Mouse (Mus musculus) small intestine, adult 2 months (tissue): Measurements from ENCODE around the gene Il10rb. TPM values are rescaled to one million over a fixed set of nuclear protein-coding genes. Genes with fewer than 3 reads are reported as not detected.

ENCODE experiments used
- H3K27ac ChIP-seq: fragments of 200-500 bp; 2 replicates; pipeline ENCODE4 v1.5.1; 2012; ENCODE audit warnings: low read depth, low read length, control low read depth, inconsistent platforms; ENCODE audit not compliant: insufficient read depth
- H3K27me3 ChIP-seq: fragments of 200-500 bp; 2 replicates; pipeline ENCODE4 v1.6.1; 2012; ENCODE audit warnings: mild to moderate bottlenecking, moderate library complexity, low read length, inconsistent platforms; ENCODE audit not compliant: control insufficient read depth, insufficient read depth
- H3K36me3 ChIP-seq: fragments of 200-500 bp; 2 replicates; pipeline ENCODE4 v1.6.1; 2012; ENCODE audit warnings: mild to moderate bottlenecking, low read length, control low read depth, inconsistent platforms; ENCODE audit not compliant: control insufficient read depth, insufficient read depth
- H3K4me1 ChIP-seq: fragments of 200-500 bp; 2 replicates; pipeline ENCODE4 v1.6.1; 2012; ENCODE audit warnings: low read length, inconsistent platforms, mixed read lengths; ENCODE audit not compliant: control insufficient read depth, insufficient read depth, insufficient read length
- H3K4me3 ChIP-seq: fragments of 200-500 bp; 2 replicates; pipeline ENCODE4 v1.5.1; 2012; ENCODE audit warnings: low read depth, mild to moderate bottlenecking, control low read depth, inconsistent platforms, low read length, moderate library complexity
- CTCF ChIP-seq: fragments of 200-500 bp; IDR thresholded peaks from 2 replicates; pipeline ENCODE4 v1.5.1; 2012; ENCODE audit warnings: low read depth, mild to moderate bottlenecking, control low read depth, inconsistent platforms, low read length, moderate library complexity, mixed read lengths; ENCODE audit not compliant: insufficient replicate concordance, insufficient read length; ENCODE audit errors: extremely low read depth
- POLR2A ChIP-seq: fragments of 200-500 bp; IDR thresholded peaks from 2 replicates; pipeline ENCODE4 v1.6.1; 2012; ENCODE audit warnings: low read depth, mild to moderate bottlenecking, control low read depth, inconsistent platforms, low read length, moderate library complexity
- WGBS: fragments of 180-500 bp; shearing (Covaris S2); methylation state at CpG from one replicate; pipeline ENCODE4 v1.1.7; 2018; 5-methylcytosine and 5-hydroxymethylcytosine counted together
- polyA plus RNA-seq: library from polyadenylated mRNA; depleted of rRNA; stranded (reverse); fragments of >200 nt; gene quantifications from 2 replicates; pipeline ENCODE4 v1.2.3, GENCODE M21; 2012; rRNA removed

Il10rb gene
- polyA plus RNA-seq, 1 experiment = 51.2 TPM

DNA sequence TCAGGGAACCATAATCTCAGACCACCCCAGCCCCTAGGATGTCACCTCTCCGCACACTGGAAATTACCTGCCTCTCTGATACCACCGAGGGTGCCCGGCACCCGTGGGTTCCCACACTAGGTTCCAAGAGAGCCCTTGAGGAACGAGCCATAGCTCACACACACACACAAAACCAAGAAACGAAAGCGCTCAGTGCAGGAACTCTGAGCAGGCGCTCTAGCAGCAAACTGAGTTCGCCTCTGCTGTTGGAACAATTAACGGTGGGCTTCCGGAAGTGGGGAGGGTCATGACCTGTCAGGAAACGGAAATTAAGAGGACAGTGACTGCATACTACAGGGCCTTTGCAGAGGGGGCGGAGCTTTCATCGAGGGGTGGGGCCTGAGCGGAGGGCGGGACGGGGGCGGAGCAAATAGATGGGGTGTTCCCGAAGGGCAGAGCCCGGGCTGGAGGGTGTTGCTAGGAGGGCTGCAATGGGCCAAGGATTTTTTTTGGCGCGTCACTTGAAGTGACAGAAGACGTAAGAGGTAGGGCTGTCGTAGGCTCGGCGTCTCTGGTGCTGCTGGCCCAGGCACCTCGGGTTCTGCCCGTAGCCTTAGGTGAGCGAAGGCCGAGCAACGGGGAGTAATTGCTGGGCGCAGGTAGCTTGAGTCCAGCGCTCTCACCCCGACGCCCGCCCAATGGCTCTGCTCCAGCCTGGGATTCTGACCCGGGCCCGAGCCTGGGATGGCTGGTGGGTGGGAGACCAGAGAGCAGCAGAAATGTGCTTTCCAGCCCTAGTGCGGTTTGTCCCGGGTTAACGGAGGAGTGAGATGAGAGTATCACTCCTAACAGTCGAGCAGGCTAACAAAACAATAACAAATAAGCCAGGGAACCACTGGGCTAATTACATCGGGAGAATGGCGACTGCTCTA lies 58.9 kb downstream of the Il10rb start:
- peaks cover 2% of the 10 kb centered on the region; the same call in 1 of the 2 replicates for H3K4me1 ChIP-seq
- H3K4me3 ChIP-seq = peak overlapping the region; percentile 66
- 2% methylated on average over 44 of the region's 44 CpGs for WGBS
- peak overlapping the region; percentile 48 for H3K27ac ChIP-seq
- TF ChIP-seq CTCF = no peak
- TF ChIP-seq POLR2A = peak; percentile 43
- H3K36me3 ChIP-seq = no peaks in the 10 kb centered on the region
- H3K27me3 ChIP-seq = no peaks in the 10 kb centered on the region

DNA sequence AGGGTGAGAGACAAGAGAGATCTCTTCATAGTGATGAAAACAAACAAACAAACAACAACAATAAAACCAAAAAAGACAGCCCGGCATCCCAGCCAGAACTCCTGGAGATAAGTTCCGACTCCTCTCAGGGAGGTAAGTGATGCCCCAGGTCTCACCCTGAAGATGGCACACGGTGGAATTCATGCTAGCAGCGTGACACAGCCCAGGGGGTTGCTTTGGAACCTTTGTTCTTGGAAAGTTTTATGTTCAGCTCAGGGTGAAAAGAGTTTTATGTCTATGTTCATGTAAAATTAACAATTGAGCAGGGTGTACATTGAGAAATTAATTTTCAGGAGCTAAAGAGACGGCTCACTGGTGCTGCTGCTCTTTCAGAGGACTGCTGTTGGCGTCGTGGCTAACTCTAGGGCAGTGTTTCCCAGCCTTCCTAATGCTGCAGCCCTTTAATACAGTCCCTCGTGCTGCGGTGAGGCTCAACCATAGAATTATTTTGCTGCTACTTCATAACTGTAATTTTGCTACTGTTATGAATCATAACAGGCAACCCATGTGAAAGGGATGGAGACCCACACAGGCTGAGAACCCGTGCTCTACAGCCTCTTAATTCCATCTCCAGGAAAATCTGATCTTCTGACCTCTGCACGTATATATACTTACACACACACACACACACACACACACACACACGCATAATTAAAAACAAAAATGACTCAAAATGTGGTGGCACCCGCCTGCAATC lies 59.7 kb downstream of the Il10rb start:
- no peak for TF ChIP-seq CTCF
- no peak for TF ChIP-seq POLR2A
- H3K36me3 ChIP-seq = no peaks in the 10 kb centered on the region
- no peak overlapping the region for H3K27ac ChIP-seq
- peaks cover 1% of the 10 kb centered on the region; the same call in 1 of the 2 replicates for H3K4me1 ChIP-seq
- no peaks in the 10 kb centered on the region for H3K27me3 ChIP-seq
- 43% methylated on average over 13 of the region's 13 CpGs for WGBS
- H3K4me3 ChIP-seq = peak overlapping the region; percentile 66; the same call in 1 of the 2 replicates

DNA sequence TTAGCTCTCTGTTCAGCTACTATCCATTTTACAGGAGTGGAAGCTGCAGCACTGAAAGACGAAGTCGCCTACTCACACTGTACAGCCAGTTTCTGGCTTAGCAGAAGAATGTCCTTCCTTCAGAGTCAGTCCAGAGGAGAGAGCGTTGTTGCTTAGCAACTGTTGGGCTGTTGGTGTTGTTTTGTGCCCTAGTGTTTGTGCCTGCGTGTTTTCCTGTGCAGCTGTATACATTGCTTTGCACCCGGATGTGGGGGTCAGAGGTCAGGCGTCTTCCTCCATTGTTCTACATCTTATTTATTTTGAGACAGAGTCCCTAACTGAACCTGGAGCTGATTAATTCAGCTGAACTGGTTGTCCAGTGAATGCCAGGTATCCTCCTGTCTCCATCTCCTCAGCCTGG lies 60.6 kb downstream of the Il10rb start:
- H3K4me1 ChIP-seq = no peaks in the 10 kb centered on the region
- H3K36me3 ChIP-seq = no peaks in the 10 kb centered on the region
- no peak overlapping the region for H3K27ac ChIP-seq
- H3K27me3 ChIP-seq = no peaks in the 10 kb centered on the region
- 56% methylated on average over 6 of the region's 6 CpGs for WGBS
- no peak overlapping the region for H3K4me3 ChIP-seq
- TF ChIP-seq CTCF = no peak
- TF ChIP-seq POLR2A = no peak

DNA sequence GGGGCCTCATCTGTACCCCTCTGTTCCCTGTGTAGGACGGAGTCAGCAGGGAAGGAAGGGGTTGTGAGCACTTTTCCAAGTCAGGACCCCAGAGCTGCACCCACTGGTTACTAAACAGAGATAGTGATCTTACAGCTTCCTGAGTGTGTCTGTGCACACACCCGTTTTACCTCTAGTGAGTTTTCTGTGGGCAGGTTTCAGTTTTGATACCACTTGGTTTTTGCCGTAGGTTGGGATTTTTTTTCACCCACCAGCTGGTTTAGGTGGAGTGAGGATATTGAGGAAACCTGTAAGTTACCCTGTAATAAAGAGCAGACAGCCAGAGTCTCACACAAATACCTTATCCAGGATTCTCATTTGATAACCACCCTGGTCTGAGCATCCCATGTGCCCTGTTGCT lies 64.5 kb downstream of the Il10rb start:
- H3K27me3 ChIP-seq = no peaks in the 10 kb centered on the region
- WGBS = 62% methylated on average over 3 of the region's 3 CpGs
- no peak for TF ChIP-seq CTCF
- no peak for TF ChIP-seq POLR2A
- no peak overlapping the region for H3K4me3 ChIP-seq
- no peak overlapping the region for H3K27ac ChIP-seq
- no peaks in the 10 kb centered on the region for H3K36me3 ChIP-seq
- no peaks in the 10 kb centered on the region for H3K4me1 ChIP-seq

DNA sequence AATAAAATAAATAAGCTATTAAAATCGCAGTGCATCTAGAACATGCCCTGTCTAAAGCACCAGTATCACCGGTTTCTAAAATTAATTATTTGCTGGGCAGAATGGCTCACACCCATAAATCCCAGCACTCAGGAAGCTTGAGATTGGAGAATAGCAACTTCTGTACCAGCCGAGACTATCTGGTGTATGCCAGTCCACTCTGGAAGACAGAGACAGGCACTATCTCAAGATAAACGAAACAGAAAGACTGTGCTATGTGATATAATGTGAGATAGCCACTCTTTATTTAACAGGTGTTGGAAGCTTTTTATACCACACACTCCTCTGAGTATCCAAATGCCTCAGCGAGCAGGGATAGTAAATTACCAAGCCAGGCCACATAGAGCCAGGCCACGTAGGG lies 65.5 kb downstream of the Il10rb start:
- 67% methylated on average over 6 of the region's 6 CpGs for whole genome bisulfite sequencing
- Histone ChIP-seq H3K4me3 (no peak overlapping the region), H3K4me1 (no peaks in the 10 kb centered on the region; the same call in 1 of the 2 replicates), H3K27me3 (no peaks in the 10 kb centered on the region), H3K36me3 (no peaks in the 10 kb centered on the region), H3K27ac (no peak overlapping the region)
- TF ChIP-seq POLR2A (no peak), CTCF (no peak)

Other genes with a start within 250 kb of the Il10rb start
- gene Olig2, start 180.7 kb upstream of the Il10rb start, polyA plus RNA-seq = not detected in 2 replicates
- 0.09 TPM in 1 of 2 replicates, not detected in the other for gene Olig1, start 136.4 kb upstream of the Il10rb start, polyA plus RNA-seq
- gene Ifnar2, start 33.4 kb upstream of the Il10rb start, polyA plus RNA-seq = 12.6 and 25.3 TPM in 2 replicates
- not detected in 2 replicates for gene Gm21970, start 14.4 kb upstream of the Il10rb start, polyA plus RNA-seq
- 6.5 and 12.4 TPM in 2 replicates for gene Ifnar1, start 79.1 kb downstream of the Il10rb start, polyA plus RNA-seq
- gene Ifngr2, start 140.9 kb downstream of the Il10rb start, polyA plus RNA-seq = 48.9 and 162 TPM in 2 replicates
- 18.4 and 20.0 TPM in 2 replicates for gene Tmem50b, start 191.6 kb downstream of the Il10rb start, polyA plus RNA-seq
- gene Dnajc28, start 212.9 kb downstream of the Il10rb start, polyA plus RNA-seq = 0.11 and 0.47 TPM in 2 replicates
- 10.9 and 22.3 TPM in 2 replicates for gene Gart, start 240.8 kb downstream of the Il10rb start, polyA plus RNA-seq
- gene Son, start 241.3 kb downstream of the Il10rb start, polyA plus RNA-seq = 41.6 and 67.5 TPM in 2 replicates